Mouse (Mus musculus): ENCODE results near the gene Etv6. TPM values are rescaled to one million over a fixed set of nuclear protein-coding genes. Genes with fewer than 3 reads are reported as not detected.
A peak's percentile ranks its signal among the peaks of the same experiment; 100 is the strongest.

The Etv6 gene
- total RNA-seq, 2 experiments from 2014 or later: 9.2 to 12.4 TPM

GRCm38 (mm10) chr6:134075031-134075430, 39.5 kb downstream of the Etv6 start:
- no peak for DNase-seq (ENCODE audit: low spot score in 2 of 2)

GRCm38 (mm10) chr6:134078016-134078415, 42.5 kb downstream of the Etv6 start:
- DNase-seq (ENCODE audit: low spot score in 2 of 2): no peak

- peak; percentile 38 to 40 for DNase-seq (ENCODE audit: low spot score in 2 of 2)
These were observed 43.6 kb downstream of the Etv6 start for GRCm38 (mm10) chr6:134079112-134079511.

GRCm38 (mm10) chr6:134079563-134079962, 44.1 kb downstream of the Etv6 start:
- no peak for DNase-seq (ENCODE audit: low spot score in 2 of 2)

GRCm38 (mm10) chr6:134080946-134081345, 45.4 kb downstream of the Etv6 start:
- no peak for DNase-seq (ENCODE audit: low spot score in 2 of 2)

- no peak for DNase-seq (ENCODE audit: low spot score in 2 of 2)
These were observed 46.9 kb downstream of the Etv6 start for GRCm38 (mm10) chr6:134082229-134082920.

- no peak for DNase-seq (ENCODE audit: low spot score in 2 of 2)
These were observed 47.9 kb downstream of the Etv6 start for GRCm38 (mm10) chr6:134083428-134083827.

GRCm38 (mm10) chr6:134086351-134086750, 50.9 kb downstream of the Etv6 start:
- no peak for DNase-seq (ENCODE audit: low spot score in 2 of 2)

GRCm38 (mm10) chr6:134087709-134088108, 52.2 kb downstream of the Etv6 start:
- DNase-seq (ENCODE audit: low spot score in 2 of 2): no peak

- DNase-seq (ENCODE audit: low spot score in 2 of 2): no peak
These were observed 54.3 kb downstream of the Etv6 start for GRCm38 (mm10) chr6:134089671-134090377.

GRCm38 (mm10) chr6:134090378-134090692, 54.8 kb downstream of the Etv6 start:
- DNase-seq (ENCODE audit: low spot score in 2 of 2): no peak

- DNase-seq (ENCODE audit: low spot score in 2 of 2): no peak
These were observed 55.4 kb downstream of the Etv6 start for GRCm38 (mm10) chr6:134090875-134091274.

GRCm38 (mm10) chr6:134091398-134091801, 55.9 kb downstream of the Etv6 start:
- DNase-seq (ENCODE audit: low spot score in 2 of 2): no peak

GRCm38 (mm10) chr6:134094066-134094465, 58.6 kb downstream of the Etv6 start:
- no peak for DNase-seq (ENCODE audit: low spot score in 2 of 2)

- no peak for DNase-seq (ENCODE audit: low spot score in 2 of 2)
These were observed 59.1 kb downstream of the Etv6 start for GRCm38 (mm10) chr6:134094620-134095019.

GRCm38 (mm10) chr6:134095582-134095981, 60.1 kb downstream of the Etv6 start:
- DNase-seq (ENCODE audit: low spot score in 2 of 2): no peak

GRCm38 (mm10) chr6:134099976-134100743, 64.7 kb downstream of the Etv6 start:
- DNase-seq (ENCODE audit: low spot score in 2 of 2): no peak

- DNase-seq (ENCODE audit: low spot score in 2 of 2): no peak
These were observed 66.9 kb downstream of the Etv6 start for GRCm38 (mm10) chr6:134102396-134102795.

- DNase-seq (ENCODE audit: low spot score in 2 of 2): no peak
These were observed 68.0 kb downstream of the Etv6 start for GRCm38 (mm10) chr6:134103519-134103918.

- DNase-seq (ENCODE audit: low spot score in 2 of 2): peak in 1 of 2 experiments; percentile 29
These were observed 70.2 kb downstream of the Etv6 start for GRCm38 (mm10) chr6:134105514-134106201.

GRCm38 (mm10) chr6:134107696-134108095, 72.2 kb downstream of the Etv6 start:
- no peak for DNase-seq (ENCODE audit: low spot score in 2 of 2)

- DNase-seq (ENCODE audit: low spot score in 2 of 2): no peak
These were observed 74.2 kb downstream of the Etv6 start for GRCm38 (mm10) chr6:134109675-134110074.
